Mouse (Mus musculus): ENCODE data around the gene Ccdc57. TPM values are rescaled to one million over a fixed set of nuclear protein-coding genes. Genes with fewer than 3 reads are reported as not detected.

Gene Ccdc57
- polyA plus RNA-seq, 1 experiment: 7.2 TPM

GRCm38 (mm10) chr11:120823956-120824786 lies 108.5 kb downstream of the Ccdc57 start, which contains the start of gene Fasn:
Gene Fasn (minus strand): TSS chr11:120824547.
- peak; percentile 50 for TF ChIP-seq CTCF (IDR thresholded peaks at IDR 0.05; ENCODE audit: borderline replicate concordance, extremely low read depth, insufficient read depth, insufficient read length)
- peak; percentile 99 for TF ChIP-seq POLR2A (IDR thresholded peaks at IDR 0.05; ENCODE audit: borderline replicate concordance, extremely low read depth, insufficient read depth, insufficient read length, poor library complexity, severe bottlenecking)
- peak; percentile 99 for DNase-seq (ENCODE audit: low read depth)

GRCm38 (mm10) chr11:120823551-120823947 lies 109.1 kb downstream of the Ccdc57 start:
- no peak for DNase-seq (ENCODE audit: low read depth)
- no peak for TF ChIP-seq POLR2A (IDR thresholded peaks at IDR 0.05; ENCODE audit: borderline replicate concordance, extremely low read depth, insufficient read depth, insufficient read length, poor library complexity, severe bottlenecking)
- no peak for TF ChIP-seq CTCF (IDR thresholded peaks at IDR 0.05; ENCODE audit: borderline replicate concordance, extremely low read depth, insufficient read depth, insufficient read length)

- peak; percentile 36 for DNase-seq (ENCODE audit: low read depth)
- TF ChIP-seq CTCF (IDR thresholded peaks at IDR 0.05; ENCODE audit: borderline replicate concordance, extremely low read depth, insufficient read depth, insufficient read length) (no peak), POLR2A (IDR thresholded peaks at IDR 0.05; ENCODE audit: borderline replicate concordance, extremely low read depth, insufficient read depth, insufficient read length, poor library complexity, severe bottlenecking) (no peak)
These were observed 109.7 kb downstream of the Ccdc57 start for GRCm38 (mm10) chr11:120822831-120823550.

- TF ChIP-seq POLR2A (IDR thresholded peaks at IDR 0.05; ENCODE audit: borderline replicate concordance, extremely low read depth, insufficient read depth, insufficient read length, poor library complexity, severe bottlenecking) (no peak), CTCF (IDR thresholded peaks at IDR 0.05; ENCODE audit: borderline replicate concordance, extremely low read depth, insufficient read depth, insufficient read length) (no peak)
- no peak for DNase-seq (ENCODE audit: low read depth)
These were observed 110.4 kb downstream of the Ccdc57 start for GRCm38 (mm10) chr11:120822321-120822720.

GRCm38 (mm10) chr11:120821076-120821922 lies 111.4 kb downstream of the Ccdc57 start:
- no peak for DNase-seq (ENCODE audit: low read depth)
- TF ChIP-seq POLR2A (IDR thresholded peaks at IDR 0.05; ENCODE audit: borderline replicate concordance, extremely low read depth, insufficient read depth, insufficient read length, poor library complexity, severe bottlenecking) (no peak), CTCF (IDR thresholded peaks at IDR 0.05; ENCODE audit: borderline replicate concordance, extremely low read depth, insufficient read depth, insufficient read length) (no peak)

GRCm38 (mm10) chr11:120820546-120820945 lies 112.1 kb downstream of the Ccdc57 start:
- TF ChIP-seq CTCF (IDR thresholded peaks at IDR 0.05; ENCODE audit: borderline replicate concordance, extremely low read depth, insufficient read depth, insufficient read length) (no peak), POLR2A (IDR thresholded peaks at IDR 0.05; ENCODE audit: borderline replicate concordance, extremely low read depth, insufficient read depth, insufficient read length, poor library complexity, severe bottlenecking) (no peak)
- no peak for DNase-seq (ENCODE audit: low read depth)

DNA sequence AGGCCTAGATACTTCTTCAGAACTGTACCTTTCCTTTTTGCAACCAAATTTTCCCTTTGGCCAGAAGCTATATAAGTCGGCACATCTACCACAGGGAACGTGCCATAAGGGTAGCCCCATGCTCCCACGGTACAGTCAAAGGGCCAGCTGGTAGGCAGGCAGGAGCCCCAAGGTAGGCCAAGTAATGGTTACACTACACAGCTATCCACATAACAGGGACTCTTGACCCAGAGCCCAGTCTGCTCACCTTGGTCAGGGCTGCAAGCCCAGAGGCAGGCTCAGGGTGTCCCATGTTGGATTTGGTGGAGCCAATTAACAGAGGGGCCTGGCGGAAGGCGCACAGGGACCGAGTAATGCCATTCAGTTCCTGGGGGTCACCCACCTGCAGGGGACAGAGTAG lies 113.1 kb downstream of the Ccdc57 start:
- TF ChIP-seq CTCF (IDR thresholded peaks at IDR 0.05; ENCODE audit: borderline replicate concordance, extremely low read depth, insufficient read depth, insufficient read length): no peak
- no peak for TF ChIP-seq POLR2A (IDR thresholded peaks at IDR 0.05; ENCODE audit: borderline replicate concordance, extremely low read depth, insufficient read depth, insufficient read length, poor library complexity, severe bottlenecking)
- DNase-seq (ENCODE audit: low read depth): no peak

- TF ChIP-seq POLR2A (IDR thresholded peaks at IDR 0.05; ENCODE audit: borderline replicate concordance, extremely low read depth, insufficient read depth, insufficient read length, poor library complexity, severe bottlenecking) (no peak), CTCF (IDR thresholded peaks at IDR 0.05; ENCODE audit: borderline replicate concordance, extremely low read depth, insufficient read depth, insufficient read length) (no peak)
- DNase-seq (ENCODE audit: low read depth): no peak
These were observed 114.4 kb downstream of the Ccdc57 start for GRCm38 (mm10) chr11:120818251-120818650.

DNA sequence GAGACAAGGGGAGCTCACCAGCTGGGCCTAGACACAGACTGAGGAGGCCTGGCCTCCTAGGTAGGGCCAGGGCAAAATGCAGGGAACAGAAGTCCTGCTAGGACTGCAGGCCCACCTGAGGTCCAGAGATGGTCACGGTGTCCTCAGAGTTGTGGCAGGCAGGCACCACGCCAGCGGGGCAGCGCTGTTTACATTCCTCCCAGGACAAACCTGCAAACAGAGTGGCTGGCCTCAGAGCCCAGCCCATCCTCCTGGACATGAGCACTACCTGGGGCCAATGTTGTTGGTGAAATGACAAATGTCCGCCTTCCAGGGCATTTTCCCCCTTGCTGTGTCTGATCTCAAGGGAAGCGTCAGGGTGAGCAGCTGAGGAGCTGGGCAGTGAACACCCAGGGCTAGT lies 115.3 kb downstream of the Ccdc57 start:
- DNase-seq (ENCODE audit: low read depth): no peak
- no peak for TF ChIP-seq POLR2A (IDR thresholded peaks at IDR 0.05; ENCODE audit: borderline replicate concordance, extremely low read depth, insufficient read depth, insufficient read length, poor library complexity, severe bottlenecking)

DNA sequence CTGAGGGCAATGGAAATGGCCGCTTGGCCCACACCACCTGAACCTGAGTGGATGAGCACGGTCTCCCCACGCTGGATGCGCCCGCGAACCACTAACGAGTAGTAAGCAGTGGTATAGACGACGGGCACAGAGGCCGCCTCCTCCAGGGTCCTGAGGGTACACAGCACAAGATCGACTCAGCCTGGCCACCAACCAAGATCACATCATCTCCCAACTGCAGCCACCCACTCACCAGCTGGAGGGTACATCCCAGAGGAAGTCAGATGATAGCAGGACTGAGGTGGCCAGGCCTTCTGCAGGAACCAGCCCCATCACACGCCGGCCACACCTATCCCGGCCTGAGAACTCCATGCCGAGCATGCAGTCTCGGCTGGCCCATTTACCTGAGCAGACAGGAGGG lies 120.6 kb downstream of the Ccdc57 start:
- TF ChIP-seq POLR2A (IDR thresholded peaks at IDR 0.05; ENCODE audit: borderline replicate concordance, extremely low read depth, insufficient read depth, insufficient read length, poor library complexity, severe bottlenecking) (no peak), CTCF (IDR thresholded peaks at IDR 0.05; ENCODE audit: borderline replicate concordance, extremely low read depth, insufficient read depth, insufficient read length) (no peak)
- DNase-seq (ENCODE audit: low read depth): no peak

GRCm38 (mm10) chr11:120808010-120808409 lies 124.7 kb downstream of the Ccdc57 start:
- TF ChIP-seq CTCF (IDR thresholded peaks at IDR 0.05; ENCODE audit: borderline replicate concordance, extremely low read depth, insufficient read depth, insufficient read length) (no peak), POLR2A (IDR thresholded peaks at IDR 0.05; ENCODE audit: borderline replicate concordance, extremely low read depth, insufficient read depth, insufficient read length, poor library complexity, severe bottlenecking) (no peak)
- DNase-seq (ENCODE audit: low read depth): no peak

Measured in brain, embryonic 14.5 days (tissue).